Mouse (Mus musculus) cortical plate, adult 2 months (tissue): ENCODE measurements around the gene Olfr329-ps.
"Not testable (repeated sequence)": the region's sequence is repeated elsewhere in the genome, so short reads cannot be mapped to it uniquely, and the experiment has no call there.

Experiments
- CTCF ChIP-seq: fragments of 200-500 bp; IDR thresholded peaks from 2 replicates; pipeline ENCODE4 v1.5.1; 2011; ENCODE audit warnings: mild to moderate bottlenecking, control low read depth, low read length; ENCODE audit not compliant: insufficient read depth; ENCODE audit errors: extremely low read depth
- POLR2A ChIP-seq: fragments of 200-500 bp; IDR thresholded peaks from 2 replicates; pipeline ENCODE4 v1.6.1; 2011; ENCODE audit warnings: mild to moderate bottlenecking, low read length, control low read depth; ENCODE audit not compliant: insufficient read depth; ENCODE audit errors: extremely low read depth

DNA sequence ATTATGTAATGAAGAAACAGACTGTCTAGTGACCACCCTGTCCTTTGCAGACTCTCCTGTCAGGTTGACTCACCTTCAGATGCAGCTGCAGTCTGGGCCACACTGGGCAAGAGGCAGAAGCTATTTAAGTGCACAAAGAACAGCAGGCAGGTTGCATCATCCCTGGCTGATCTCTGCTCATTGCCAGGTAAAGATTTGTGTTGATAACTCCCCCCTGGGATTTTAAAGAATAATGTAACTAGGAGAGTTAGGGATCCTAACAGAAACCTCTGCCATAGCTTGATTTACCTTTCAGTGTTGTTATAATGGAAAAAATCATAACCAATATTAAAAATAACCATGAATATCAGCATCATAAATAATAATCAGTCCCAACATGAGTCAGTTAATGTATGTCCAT lies 11.5 kb downstream of the Olfr329-ps start, which contains the start of gene Olfr330:
- not testable (repeated sequence) for TF ChIP-seq POLR2A, CTCF
